Mouse (Mus musculus) olfactory bulb, adult 2 months (tissue): ENCODE data around the gene Togaram2.

Experiments used
- CTCF ChIP-seq: fragments of 200-500 bp; IDR thresholded peaks from 2 replicates; pipeline ENCODE4 v1.5.1; 2012; ENCODE audit warnings: low read depth, mild to moderate bottlenecking, low read length, moderate library complexity; ENCODE audit not compliant: insufficient read depth
- POLR2A ChIP-seq: fragments of 200-500 bp; IDR thresholded peaks from 2 replicates; pipeline ENCODE4 v1.6.1; 2012; ENCODE audit warnings: mild to moderate bottlenecking, low read depth, low read length, moderate library complexity; ENCODE audit not compliant: insufficient read depth

DNA sequence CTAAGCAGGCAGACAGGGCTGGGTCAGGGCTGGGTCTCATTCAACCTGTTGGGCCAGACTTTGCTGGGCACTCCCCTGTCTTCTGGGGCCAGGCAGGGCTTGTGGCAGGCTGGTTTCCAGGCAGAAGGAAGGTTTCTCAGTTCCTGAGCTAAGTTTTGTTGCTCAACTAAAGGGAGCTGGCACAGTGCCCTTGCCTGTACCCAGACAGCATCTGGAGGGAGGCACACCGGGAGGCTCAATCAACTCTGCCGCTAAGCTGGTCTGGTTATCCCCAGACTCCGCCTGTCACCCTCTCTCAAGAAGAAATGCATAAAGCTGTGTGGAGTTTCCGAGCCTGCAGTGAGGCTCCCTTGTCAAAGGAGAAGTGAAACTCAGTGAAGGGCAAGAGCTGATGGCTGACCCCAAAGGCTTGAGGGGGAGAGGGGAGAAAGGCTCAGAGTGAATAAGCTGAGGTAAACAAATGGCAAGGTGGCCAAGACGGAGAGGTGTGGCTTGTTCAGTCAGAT lies 11.1 kb downstream of the Togaram2 start:
- TF ChIP-seq POLR2A = no peak
- no peak for TF ChIP-seq CTCF
